Mouse (Mus musculus) liver, embryonic 11.5 days (tissue): Measurements from ENCODE around the gene Ubtf. TPM values are rescaled to one million over a fixed set of nuclear protein-coding genes. Genes with fewer than 3 reads are reported as not detected.
"Not testable (repeated sequence)": the region's sequence is repeated elsewhere in the genome, so short reads cannot be mapped to it uniquely, and the experiment has no call there.

Experiments used
- ATAC-seq: fragments of 200-750 bp; cut with Nextera tagmentation; replicated peaks from 2 replicates; pipeline ENCODE4 v1.8.0; 2017; ENCODE audit warnings: moderate number of reproducible peaks, mild to moderate bottlenecking, moderate TSS enrichment, moderate library complexity; ENCODE audit not compliant: low FRiP score
- DNase-seq: peaks from one replicate; pipeline ENCODE4 v3.0.0-alpha.2; 2017; ENCODE audit warnings: low spot score
- H3K27ac ChIP-seq: fragments of 300-500 bp; sonication (generic); 2 replicates; pipeline ENCODE4 v1.5.1; 2014; ENCODE audit warnings: mild to moderate bottlenecking, low read depth, low read length, control low read depth
- H3K27me3 ChIP-seq: fragments of 300-500 bp; sonication (generic); replicated peaks from 2 replicates; pipeline ENCODE4 v1.6.1; 2014; ENCODE audit warnings: low read length, mixed read lengths; ENCODE audit not compliant: control insufficient read depth, insufficient read depth
- H3K36me3 ChIP-seq: fragments of 300-500 bp; sonication (generic); 2 replicates; pipeline ENCODE4 v1.6.1; 2014; ENCODE audit warnings: mild to moderate bottlenecking, low read length, moderate library complexity, mixed read lengths; ENCODE audit not compliant: control insufficient read depth, insufficient read depth
- H3K4me1 ChIP-seq: fragments of 300-500 bp; sonication (generic); replicated peaks from 2 replicates; pipeline ENCODE4 v1.6.1; 2014; ENCODE audit warnings: low read length, mixed read lengths; ENCODE audit not compliant: control insufficient read depth, insufficient read depth
- H3K4me2 ChIP-seq: fragments of 300-500 bp; sonication (generic); 2 replicates; pipeline ENCODE4 v1.6.1; 2014; ENCODE audit warnings: mild to moderate bottlenecking, control low read depth, moderate library complexity
- H3K4me3 ChIP-seq: fragments of 300-500 bp; sonication (generic); 2 replicates; pipeline ENCODE4 v1.5.1; 2014; ENCODE audit warnings: low read depth, low read length, control low read depth
- H3K9ac ChIP-seq: fragments of 300-500 bp; sonication (generic); 2 replicates; pipeline ENCODE4 v1.6.1; 2014; ENCODE audit warnings: low read depth, low read length, control low read depth
- H3K9me3 ChIP-seq: fragments of 300-500 bp; sonication (generic); 2 replicates; pipeline ENCODE4 v1.6.1; 2016; ENCODE audit warnings: low read length, inconsistent platforms, mixed read lengths; ENCODE audit not compliant: control insufficient read depth
- WGBS: fragments of 180-500 bp; shearing (Covaris S2); extraction: QIAGEN DNeasy Blood & Tissue Kit; methylation state at CpG from one replicate; pipeline ENCODE4 v1.1.7; 2014; 5-methylcytosine and 5-hydroxymethylcytosine counted together
- polyA plus RNA-seq: library from polyadenylated mRNA; unstranded; fragments of >200 nt; fragmentation: Nextera tagmentation; extraction: Ambion mirVana; gene quantifications from 2 replicates; pipeline ENCODE4 v1.2.1, GENCODE M21; 2014

Gene Ubtf
- polyA plus RNA-seq, 1 experiment from 2014 or later: 104 TPM

- not testable (repeated sequence) for H3K36me3 ChIP-seq, ATAC-seq, H3K4me2 ChIP-seq, H3K9me3 ChIP-seq, DNase-seq, H3K27me3 ChIP-seq, H3K4me3 ChIP-seq, H3K9ac ChIP-seq, H3K27ac ChIP-seq
- WGBS: 66% methylated on average over 6 of the region's 6 CpGs
- H3K4me1 ChIP-seq: peaks cover 11% of the 10 kb centered on the region
These were observed 39.3 kb downstream of the Ubtf start for GRCm38 (mm10) chr11:102280267-102280666.

- H3K27me3 ChIP-seq: no peaks in the 10 kb centered on the region
- H3K9me3 ChIP-seq: no peaks in the 10 kb centered on the region
- ATAC-seq: no peak
- H3K27ac ChIP-seq: no peak overlapping the region
- H3K4me3 ChIP-seq: no peak overlapping the region
- no peak for DNase-seq
- H3K9ac ChIP-seq: no peak overlapping the region
- H3K4me2 ChIP-seq: no peak overlapping the region
- WGBS: 87% methylated on average over 3 of the region's 3 CpGs
- no peaks in the 10 kb centered on the region for H3K36me3 ChIP-seq
- H3K4me1 ChIP-seq: peaks cover 11% of the 10 kb centered on the region
These were observed 39.9 kb downstream of the Ubtf start for GRCm38 (mm10) chr11:102279595-102279994.

GRCm38 (mm10) chr11:102277754-102278153 is 41.8 kb downstream of the Ubtf start:
- Histone ChIP-seq H3K4me3 (no peak overlapping the region), H3K4me2 (no peak overlapping the region), H3K36me3 (no peaks in the 10 kb centered on the region), H3K27me3 (no peaks in the 10 kb centered on the region), H3K27ac (no peak overlapping the region), H3K4me1 (peaks cover 11% of the 10 kb centered on the region), H3K9me3 (no peaks in the 10 kb centered on the region), H3K9ac (no peak overlapping the region)
- no peak for DNase-seq
- WGBS: 79% methylated on average over 10 of the region's 12 CpGs
- ATAC-seq: no peak

- peaks cover 11% of the 10 kb centered on the region for H3K4me1 ChIP-seq
- H3K9me3 ChIP-seq: no peaks in the 10 kb centered on the region
- H3K9ac ChIP-seq: peak overlapping the region; percentile 71
- DNase-seq (peak; percentile 70), ATAC-seq (peak; percentile 68)
- no peak overlapping the region; the same call in 1 of the 2 replicates for H3K27ac ChIP-seq
- no peaks in the 10 kb centered on the region for H3K36me3 ChIP-seq
- no peaks in the 10 kb centered on the region for H3K27me3 ChIP-seq
- peak overlapping the region; percentile 87 for H3K4me2 ChIP-seq
- peak overlapping the region; percentile 52 for H3K4me3 ChIP-seq
- 3% methylated on average over 33 of the region's 33 CpGs for WGBS
These were observed 43.1 kb downstream of the Ubtf start for GRCm38 (mm10) chr11:102276411-102276915.

- Histone ChIP-seq H3K9me3 (no peaks in the 10 kb centered on the region), H3K36me3 (peaks cover 5% of the 10 kb centered on the region; the same call in 1 of the 2 replicates), H3K27me3 (no peaks in the 10 kb centered on the region), H3K4me1 (peaks cover 2% of the 10 kb centered on the region; the same call in 1 of the 2 replicates), H3K4me3 (no peak within 1 kb of the TSS), H3K27ac (no peak within 1 kb of the TSS), H3K9ac (no peak within 1 kb of the TSS), H3K4me2 (no peak within 1 kb of the TSS)
- DNase-seq (no peak), ATAC-seq (no peak)
- 83% methylated on average over 12 of the region's 12 CpGs for WGBS
These were observed 50.9 kb downstream of the Ubtf start, which contains the start of gene Asb16 for GRCm38 (mm10) chr11:102268520-102269244. TSS of gene Asb16 (plus strand) at chr11:102268743.

- Histone ChIP-seq H3K36me3 (peaks cover 5% of the 10 kb centered on the region; the same call in 1 of the 2 replicates), H3K27me3 (no peaks in the 10 kb centered on the region), H3K4me2 (0 out of 2 replicates have a peak overlapping the region, but pooled peaks have one; percentile 12), H3K27ac (no peak overlapping the region), H3K9me3 (no peaks in the 10 kb centered on the region), H3K4me1 (peaks cover 2% of the 10 kb centered on the region; the same call in 1 of the 2 replicates), H3K9ac (no peak overlapping the region), H3K4me3 (no peak overlapping the region)
- 7% methylated on average over 11 of the region's 11 CpGs for WGBS
- ATAC-seq (peak; percentile 49; the same call in 1 of the 2 replicates), DNase-seq (peak; percentile 67)
These were observed 52.1 kb downstream of the Ubtf start for GRCm38 (mm10) chr11:102267480-102267879.

- H3K9me3 ChIP-seq: no peaks in the 10 kb centered on the region
- DNase-seq: no peak
- no peak for ATAC-seq
- 90% methylated on average over 8 of the region's 8 CpGs for WGBS
- peaks cover 2% of the 10 kb centered on the region; the same call in 1 of the 2 replicates for H3K4me1 ChIP-seq
- H3K27ac ChIP-seq: no peak overlapping the region
- no peak overlapping the region for H3K9ac ChIP-seq
- no peaks in the 10 kb centered on the region for H3K27me3 ChIP-seq
- peaks cover 5% of the 10 kb centered on the region for H3K36me3 ChIP-seq
- no peak overlapping the region for H3K4me3 ChIP-seq
- 0 out of 2 replicates have a peak overlapping the region, but pooled peaks have one; percentile 12 for H3K4me2 ChIP-seq
These were observed 52.7 kb downstream of the Ubtf start for GRCm38 (mm10) chr11:102266631-102267355.

GRCm38 (mm10) chr11:102265816-102266215 is 53.7 kb downstream of the Ubtf start:
- DNase-seq: no peak
- 71% methylated on average over 14 of the region's 14 CpGs for WGBS
- Histone ChIP-seq H3K4me2 (no peak overlapping the region), H3K4me3 (no peak overlapping the region), H3K4me1 (peaks cover 2% of the 10 kb centered on the region; the same call in 1 of the 2 replicates), H3K9ac (no peak overlapping the region), H3K27ac (no peak overlapping the region), H3K9me3 (no peaks in the 10 kb centered on the region), H3K27me3 (no peaks in the 10 kb centered on the region), H3K36me3 (peaks cover 5% of the 10 kb centered on the region)
- ATAC-seq: no peak
